Mouse (Mus musculus): ENCODE measurements around the gene Gm14322.
"Not testable (repeated sequence)": the region's sequence is repeated elsewhere in the genome, so short reads cannot be mapped to it uniquely, and the experiment has no call there.

Gene Gm14322

GRCm38 (mm10) chr2:177758941-177759558 lies at the start of gene Gm14322:
TSS of gene Gm14322 (plus strand) at chr2:177759288.
- not testable (repeated sequence) for DNase-seq (ENCODE audit: low spot score in 2 of 2)

GRCm38 (mm10) chr2:177741487-177741886 lies 17.6 kb upstream of the Gm14322 start:
- not testable (repeated sequence) for DNase-seq (ENCODE audit: low spot score in 2 of 2)

GRCm38 (mm10) chr2:177787351-177787750 lies 28.3 kb downstream of the Gm14322 start:
- DNase-seq (ENCODE audit: low spot score in 2 of 2): not testable (repeated sequence)

GRCm38 (mm10) chr2:177806170-177806569 lies 47.1 kb downstream of the Gm14322 start:
- not testable (repeated sequence) for DNase-seq (ENCODE audit: low spot score in 2 of 2)
